Mouse (Mus musculus) neural tube, embryonic 14.5 days (tissue): ENCODE data around the gene Cpsf4. TPM values are rescaled to one million over a fixed set of nuclear protein-coding genes. Genes with fewer than 3 reads are reported as not detected.
"Not testable (repeated sequence)": the region's sequence is repeated elsewhere in the genome, so short reads cannot be mapped to it uniquely, and the experiment has no call there.

Experiments used
- ATAC-seq: fragments of 200-750 bp; cut with Nextera tagmentation; 2 replicates; pipeline ENCODE4 v1.8.0; 2017; ENCODE audit warnings: low read depth, mild to moderate bottlenecking, moderate TSS enrichment, moderate library complexity
- H3K27ac ChIP-seq: fragments of 300-500 bp; sonication (generic); 2 replicates; pipeline ENCODE4 v1.5.1; 2014; ENCODE audit warnings: low read depth, mild to moderate bottlenecking, control low read depth, low read length, moderate library complexity, mixed read lengths
- H3K27me3 ChIP-seq: fragments of 300-500 bp; sonication (generic); 2 replicates; pipeline ENCODE4 v1.6.1; 2014; ENCODE audit warnings: low read length; ENCODE audit not compliant: control insufficient read depth, insufficient read depth
- H3K36me3 ChIP-seq: fragments of 300-500 bp; sonication (generic); 2 replicates; pipeline ENCODE4 v1.6.1; 2014; ENCODE audit warnings: low read length, mixed read lengths; ENCODE audit not compliant: control insufficient read depth, insufficient read depth
- H3K4me1 ChIP-seq: fragments of 300-500 bp; sonication (generic); 2 replicates; pipeline ENCODE4 v1.6.1; 2014; ENCODE audit warnings: low read length; ENCODE audit not compliant: control insufficient read depth, insufficient read depth
- H3K4me2 ChIP-seq: fragments of 300-500 bp; sonication (generic); 2 replicates; pipeline ENCODE4 v1.6.1; 2014; ENCODE audit warnings: mild to moderate bottlenecking, low read depth, low read length, control low read depth
- H3K4me3 ChIP-seq: fragments of 300-500 bp; sonication (generic); 2 replicates; pipeline ENCODE4 v1.5.1; 2014; ENCODE audit warnings: low read depth, low read length, control low read depth, mixed read lengths
- H3K9ac ChIP-seq: fragments of 300-500 bp; sonication (generic); replicated peaks from 2 replicates; pipeline ENCODE4 v1.6.1; 2014; ENCODE audit warnings: low read depth, mild to moderate bottlenecking, control low read depth, low read length, mixed read lengths
- H3K9me3 ChIP-seq: fragments of 300-500 bp; sonication (generic); 2 replicates; pipeline ENCODE4 v1.6.1; 2016; ENCODE audit warnings: low read length; ENCODE audit not compliant: control insufficient read depth
- WGBS: fragments of 180-500 bp; shearing (Covaris S2); extraction: QIAGEN DNeasy Blood & Tissue Kit; methylation state at CpG from one replicate; pipeline ENCODE4 v1.1.7; 2014; 5-methylcytosine and 5-hydroxymethylcytosine counted together
- polyA plus RNA-seq: library from polyadenylated mRNA; unstranded; fragments of >200 nt; fragmentation: Nextera tagmentation; extraction: Ambion mirVana; gene quantifications from 2 replicates; pipeline ENCODE4 v1.2.1, GENCODE M21; 2014

The Cpsf4 gene
- polyA plus RNA-seq, result 30.1 and 31.3 TPM in 2 replicates

- H3K4me2 ChIP-seq, result peak within 1 kb of the TSS; percentile 94
- H3K27me3 ChIP-seq, result no peaks in the 10 kb centered on the region; the same call in 1 of the 2 replicates
- peak; percentile 94 for ATAC-seq
- WGBS, result under 1% methylated on average over 50 of the region's 51 CpGs
- peak within 1 kb of the TSS; percentile 87 for H3K4me3 ChIP-seq
- peak within 1 kb of the TSS; percentile 35 for H3K27ac ChIP-seq
- H3K9ac ChIP-seq, result peak within 1 kb of the TSS; percentile 90
- peaks cover 22% of the 10 kb centered on the region for H3K4me1 ChIP-seq
- H3K36me3 ChIP-seq, result peaks cover 30% of the 10 kb centered on the region
- no peaks in the 10 kb centered on the region for H3K9me3 ChIP-seq
These were observed at the start of gene Cpsf4, which contains the start of gene Ptcd1 for GRCm38 (mm10) chr5:145166536-145167305. Cpsf4 (plus strand) TSS chr5:145167213. Ptcd1 (minus strand) TSS chr5:145167108.

GRCm38 (mm10) chr5:145118005-145118404, 49.0 kb upstream of the Cpsf4 start:
- Histone ChIP-seq H3K4me1 (no peaks in the 10 kb centered on the region), H3K36me3 (no peaks in the 10 kb centered on the region), H3K9ac (no peak overlapping the region), H3K4me3 (no peak overlapping the region), H3K27me3 (no peaks in the 10 kb centered on the region), H3K4me2 (no peak overlapping the region), H3K9me3 (no peaks in the 10 kb centered on the region), H3K27ac (no peak overlapping the region)
- 67% methylated on average over 6 of the region's 6 CpGs for WGBS
- no peak for ATAC-seq

DNA sequence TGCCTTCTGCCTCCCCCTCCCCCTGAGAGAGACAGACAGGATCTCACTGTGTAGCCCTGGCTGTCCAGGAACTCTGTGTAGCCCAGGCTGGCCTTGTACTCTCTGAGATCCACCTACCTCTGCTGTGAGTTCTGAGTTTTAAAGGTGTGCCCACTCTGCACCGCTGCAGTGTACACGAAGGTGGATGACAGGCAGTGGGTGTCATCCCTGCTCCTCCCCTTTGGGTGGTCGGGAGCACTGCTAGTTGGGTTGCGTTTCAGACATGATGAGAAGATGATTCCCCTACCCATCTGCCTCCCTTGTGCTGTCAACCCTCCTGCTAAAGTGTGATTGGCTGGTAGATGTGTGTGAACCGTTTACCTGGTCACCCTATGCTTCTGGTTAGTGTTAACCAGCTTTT, 48.6 kb upstream of the Cpsf4 start:
- no peak for ATAC-seq
- H3K4me2 ChIP-seq, result no peak overlapping the region
- H3K9ac ChIP-seq, result no peak overlapping the region
- H3K4me3 ChIP-seq, result no peak overlapping the region
- no peak overlapping the region for H3K27ac ChIP-seq
- H3K4me1 ChIP-seq, result no peaks in the 10 kb centered on the region
- no peaks in the 10 kb centered on the region for H3K36me3 ChIP-seq
- H3K9me3 ChIP-seq, result no peaks in the 10 kb centered on the region
- 85% methylated on average over 5 of the region's 5 CpGs for WGBS
- H3K27me3 ChIP-seq, result no peaks in the 10 kb centered on the region

GRCm38 (mm10) chr5:145119385-145119784, 47.6 kb upstream of the Cpsf4 start:
- no peak for ATAC-seq
- WGBS, result 96% methylated on average over 2 of the region's 2 CpGs
- no peaks in the 10 kb centered on the region for H3K4me1 ChIP-seq
- no peak overlapping the region for H3K9ac ChIP-seq
- no peak overlapping the region for H3K4me3 ChIP-seq
- no peaks in the 10 kb centered on the region for H3K27me3 ChIP-seq
- H3K4me2 ChIP-seq, result no peak overlapping the region
- no peak overlapping the region for H3K27ac ChIP-seq
- no peaks in the 10 kb centered on the region for H3K9me3 ChIP-seq
- no peaks in the 10 kb centered on the region for H3K36me3 ChIP-seq

DNA sequence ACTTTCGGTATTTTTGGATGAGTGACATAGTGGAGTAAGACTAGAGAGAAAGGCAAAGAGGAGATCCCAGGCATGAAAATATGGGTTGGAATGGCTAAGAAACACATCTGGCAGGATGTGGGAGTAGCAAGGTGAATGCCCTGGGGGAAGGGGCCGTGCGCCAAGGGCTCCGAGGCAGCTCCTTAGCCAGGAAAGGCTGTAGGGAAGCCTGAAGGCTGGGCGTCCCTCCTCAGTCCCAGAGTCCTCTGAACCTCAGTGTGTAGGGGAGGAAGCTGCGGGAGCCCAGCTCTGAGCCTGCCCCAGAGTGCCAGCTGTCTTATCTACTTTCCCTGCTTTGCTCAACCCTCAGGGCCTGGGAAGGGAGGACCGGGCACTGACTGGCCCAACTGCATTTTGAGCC, 46.1 kb upstream of the Cpsf4 start:
- no peaks in the 10 kb centered on the region for H3K9me3 ChIP-seq
- no peaks in the 10 kb centered on the region for H3K4me1 ChIP-seq
- 75% methylated on average over 7 of the region's 7 CpGs for WGBS
- H3K36me3 ChIP-seq, result peaks cover 3% of the 10 kb centered on the region; the same call in 1 of the 2 replicates
- no peaks in the 10 kb centered on the region for H3K27me3 ChIP-seq
- no peak overlapping the region for H3K27ac ChIP-seq
- no peak for ATAC-seq
- H3K9ac ChIP-seq, result no peak overlapping the region
- no peak overlapping the region for H3K4me3 ChIP-seq
- no peak overlapping the region for H3K4me2 ChIP-seq

DNA sequence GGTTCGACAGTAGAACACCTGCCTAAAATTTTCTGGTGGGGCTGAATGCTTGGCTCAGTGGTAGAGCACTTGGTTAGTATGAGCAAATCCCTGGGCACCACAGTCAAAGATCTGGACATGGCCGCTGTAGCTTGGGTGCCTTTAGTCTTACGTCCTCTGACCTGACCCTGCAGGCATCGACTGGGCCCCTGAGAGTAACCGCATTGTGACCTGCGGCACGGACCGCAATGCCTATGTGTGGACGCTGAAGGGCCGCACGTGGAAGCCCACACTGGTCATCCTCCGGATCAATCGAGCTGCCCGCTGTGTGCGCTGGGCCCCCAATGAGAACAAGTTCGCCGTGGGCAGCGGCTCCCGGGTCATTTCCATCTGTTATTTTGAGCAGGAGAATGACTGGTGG, 43.6 kb upstream of the Cpsf4 start:
- 94% methylated on average over 19 of the region's 19 CpGs for WGBS
- ATAC-seq, result no peak

DNA sequence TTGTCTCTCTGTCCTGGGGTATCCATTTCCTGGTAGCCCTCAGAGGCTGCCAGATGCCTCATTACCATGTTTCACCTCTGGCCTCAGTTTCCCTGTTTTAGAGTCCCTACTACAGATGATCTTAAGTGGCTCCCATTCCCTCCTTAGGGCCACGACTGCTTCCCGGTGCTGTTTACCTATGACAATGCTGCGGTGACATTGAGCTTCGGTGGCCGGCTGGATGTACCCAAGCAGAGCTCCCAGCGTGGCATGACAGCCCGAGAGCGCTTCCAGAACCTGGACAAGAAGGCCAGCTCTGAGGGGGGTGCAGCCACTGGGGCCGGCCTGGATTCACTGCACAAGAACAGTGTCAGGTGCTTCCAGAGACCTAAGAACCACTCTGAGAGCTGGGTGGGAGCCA, 40.4 kb upstream of the Cpsf4 start:
- H3K4me3 ChIP-seq, result no peak overlapping the region
- no peak overlapping the region for H3K27ac ChIP-seq
- H3K36me3 ChIP-seq, result peaks cover 35% of the 10 kb centered on the region
- no peaks in the 10 kb centered on the region for H3K9me3 ChIP-seq
- H3K9ac ChIP-seq, result no peak overlapping the region
- no peak overlapping the region for H3K4me2 ChIP-seq
- WGBS, result 95% methylated on average over 9 of the region's 9 CpGs
- no peaks in the 10 kb centered on the region for H3K4me1 ChIP-seq
- H3K27me3 ChIP-seq, result no peaks in the 10 kb centered on the region
- no peak for ATAC-seq

More for the DNA sequence above, 43.6 kb upstream of the Cpsf4 start:
- H3K4me1 ChIP-seq, result no peaks in the 10 kb centered on the region
- no peaks in the 10 kb centered on the region for H3K27me3 ChIP-seq
- no peak overlapping the region for H3K4me3 ChIP-seq
- no peak overlapping the region for H3K27ac ChIP-seq
- H3K36me3 ChIP-seq, result peaks cover 12% of the 10 kb centered on the region; the same call in 1 of the 2 replicates
- H3K9me3 ChIP-seq, result no peaks in the 10 kb centered on the region
- H3K9ac ChIP-seq, result no peak overlapping the region
- no peak overlapping the region for H3K4me2 ChIP-seq

- Histone ChIP-seq H3K36me3 (peaks cover 57% of the 10 kb centered on the region), H3K9ac (no peak overlapping the region), H3K4me1 (no peaks in the 10 kb centered on the region), H3K27me3 (no peaks in the 10 kb centered on the region), H3K4me3 (no peak overlapping the region), H3K9me3 (no peaks in the 10 kb centered on the region), H3K27ac (no peak overlapping the region), H3K4me2 (no peak overlapping the region)
- 94% methylated on average over 4 of the region's 4 CpGs for WGBS
- no peak for ATAC-seq
These were observed 37.9 kb upstream of the Cpsf4 start for GRCm38 (mm10) chr5:145129124-145129523.

- H3K27me3 ChIP-seq, H3K4me2 ChIP-seq, H3K4me3 ChIP-seq, H3K9me3 ChIP-seq, H3K4me1 ChIP-seq, ATAC-seq, H3K27ac ChIP-seq, H3K9ac ChIP-seq: not testable (repeated sequence)
- WGBS, result 88% methylated on average over 6 of the region's 6 CpGs
- peaks cover 63% of the 10 kb centered on the region for H3K36me3 ChIP-seq
These were observed 37.2 kb upstream of the Cpsf4 start for GRCm38 (mm10) chr5:145129773-145130172.
